Mouse (Mus musculus) layer of hippocampus, postnatal 36 days (tissue): Measurements from ENCODE around the gene Kitl. TPM values are rescaled to one million over a fixed set of nuclear protein-coding genes. Genes with fewer than 3 reads are reported as not detected.

Source experiments
- DNase-seq, 2 experiments: peaks; one replicate each; pipeline ENCODE4 v3.0.0; 2022
- microRNA-seq, 2 experiments: library from miRNA; unstranded; fragments of <30 nt; microRNA quantifications; one replicate each; pipeline ENCODE4 v1.2.0; 2021
- total RNA-seq, 2 experiments: library from RNA; stranded (reverse); gene quantifications; 2 replicates each; pipeline ENCODE4 v1.2.3; 2021

Gene Kitl
- total RNA-seq, 2 experiments from 2014 or later = 19.7 to 26.8 TPM

DNA sequence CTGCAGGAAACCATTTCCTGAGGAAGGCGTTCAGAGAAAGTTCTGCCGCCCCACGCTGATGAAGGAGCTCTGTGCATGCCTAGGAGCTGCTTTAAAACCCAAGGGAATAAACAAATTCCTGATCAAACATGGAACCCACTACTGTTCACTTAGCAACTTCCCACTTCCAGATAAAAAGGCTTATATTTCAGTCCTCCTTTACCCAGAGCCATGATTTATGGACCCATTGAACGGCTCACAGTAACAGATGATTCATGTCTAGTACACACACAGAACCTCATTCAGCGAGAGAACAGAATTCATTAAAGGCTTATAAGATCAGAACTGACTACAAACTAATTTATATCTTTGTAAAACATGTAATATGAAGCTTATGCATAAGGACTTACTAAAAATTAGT is 109.0 kb downstream of the Kitl start:
- DNase-seq = no peak

DNA sequence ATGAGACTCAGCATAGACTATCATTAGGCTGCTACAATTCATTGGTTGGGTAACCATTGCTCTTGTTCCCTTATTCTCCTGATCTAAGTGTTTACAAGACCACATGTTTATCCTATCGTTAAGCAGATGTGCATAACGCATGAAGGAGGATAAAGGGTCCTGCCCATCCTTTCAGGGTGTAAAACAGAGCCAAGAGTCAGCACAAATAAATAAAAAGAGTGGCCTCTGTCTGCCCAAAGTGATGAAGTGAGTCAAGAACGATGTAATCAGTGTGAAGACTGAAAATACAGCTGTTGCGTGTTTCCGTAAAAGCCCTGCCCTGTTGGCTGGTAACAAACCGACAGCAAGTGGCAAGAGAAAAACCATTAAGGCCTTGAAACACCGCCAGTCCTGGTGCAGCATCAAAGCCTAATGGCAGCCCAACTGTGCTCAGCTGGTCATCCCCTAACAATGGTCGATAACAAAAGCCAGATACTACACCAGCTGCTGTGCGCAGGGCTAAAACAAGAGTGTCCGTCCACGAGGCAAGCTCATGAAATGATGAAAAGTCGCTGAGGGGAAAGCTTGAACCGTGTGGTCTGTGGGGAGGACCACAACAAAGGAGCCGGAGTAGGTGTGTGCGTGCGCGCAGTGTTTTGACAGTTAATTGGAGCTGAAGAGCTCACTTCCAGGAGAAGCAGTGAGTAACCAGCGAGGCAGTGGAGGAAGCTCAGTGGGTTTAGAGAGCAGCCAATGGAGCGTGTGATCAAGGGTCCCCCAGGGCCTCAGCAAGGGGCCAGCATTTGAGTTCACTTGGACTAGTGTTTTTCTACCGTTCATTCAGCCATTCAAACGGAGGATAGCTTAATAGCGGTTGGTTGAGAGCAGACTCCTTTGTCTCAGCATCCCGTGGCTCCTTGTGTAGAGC is 112.7 kb downstream of the Kitl start:
- DNase-seq = no peak

DNA sequence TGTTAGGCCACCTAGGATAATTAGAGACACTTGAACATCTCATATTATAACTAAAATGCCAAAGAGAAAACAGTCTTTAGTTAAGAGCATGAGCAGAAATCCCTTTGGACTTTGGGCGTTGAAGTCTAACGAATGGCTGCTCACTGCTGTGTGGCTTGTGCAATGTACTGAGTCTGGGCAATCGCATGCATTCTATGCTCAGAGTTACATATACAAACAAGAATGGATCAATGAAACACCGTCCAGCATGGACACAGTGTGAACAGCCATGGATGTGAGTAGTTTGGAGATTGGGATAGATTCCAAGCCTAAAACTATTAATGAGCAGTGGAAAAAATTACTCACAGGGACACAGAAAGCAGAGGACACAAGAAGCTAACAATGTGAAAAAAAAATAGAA is 116.2 kb downstream of the Kitl start:
- no peak for DNase-seq

DNA sequence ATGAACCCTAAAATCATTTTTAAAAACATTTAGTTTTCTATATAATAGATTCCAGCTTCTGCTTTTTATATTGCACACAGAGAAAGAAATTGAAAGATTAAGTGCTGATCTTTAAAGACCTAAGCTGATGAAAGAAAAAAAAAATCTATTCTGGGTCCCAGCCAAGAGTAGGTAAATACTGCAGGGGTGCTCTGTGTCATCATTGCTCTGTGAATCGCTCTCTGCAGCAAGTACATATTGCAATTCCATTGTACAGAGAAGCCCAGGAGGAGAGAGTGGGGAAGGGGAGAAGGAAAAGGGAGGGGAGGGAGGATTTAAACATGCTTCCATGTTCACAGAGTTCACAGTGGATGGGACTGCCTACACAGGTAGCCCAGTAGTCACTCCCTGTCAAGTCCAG is 116.9 kb downstream of the Kitl start:
- DNase-seq = no peak

DNA sequence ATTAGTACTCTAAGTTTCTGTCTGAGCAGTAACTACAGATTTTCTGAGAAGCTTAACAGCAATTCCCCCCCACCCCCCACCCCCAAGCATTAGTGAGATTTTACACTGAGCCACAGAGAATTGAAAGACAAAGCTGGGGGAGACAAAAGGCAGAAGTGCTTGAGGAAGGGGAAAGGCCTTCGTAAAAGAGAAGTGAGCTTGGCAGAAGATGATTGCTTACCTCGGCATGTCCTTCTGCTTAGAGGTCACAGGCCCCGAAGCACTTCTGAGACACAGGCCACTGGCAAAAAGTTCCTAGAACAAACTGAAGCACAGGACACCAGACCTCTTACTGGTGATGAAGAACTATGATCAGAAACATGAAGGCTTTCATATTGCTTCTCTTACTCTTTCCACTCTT is 123.1 kb downstream of the Kitl start:
- DNase-seq = no peak

DNA sequence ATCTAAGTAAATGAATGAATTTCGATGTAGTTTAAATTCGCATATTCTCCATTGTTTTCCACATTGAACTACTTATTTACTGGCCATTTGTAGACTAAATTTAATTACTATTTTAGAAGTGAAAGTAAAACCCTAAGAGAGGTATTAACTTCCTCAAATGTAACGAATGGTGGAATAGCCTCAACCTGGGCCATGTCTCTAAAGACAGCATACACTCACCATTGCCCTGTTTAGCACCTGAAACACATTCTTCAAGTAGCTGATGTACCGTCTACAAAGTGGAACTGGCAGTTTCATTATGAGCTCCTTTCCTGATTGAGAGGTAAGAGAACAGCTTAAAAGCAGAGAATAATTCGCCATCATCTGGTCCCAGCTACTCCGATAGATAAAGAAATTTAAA is 132.7 kb downstream of the Kitl start:
- no peak for DNase-seq

Small RNAs within 50 kb of the gene (microRNA-seq; reads per million reads assigned to microRNA genes)
- gene Gm22918 (0 reads per million in 2 experiments), gene Gm25287 (0 reads per million in 2 experiments)
